Mouse (Mus musculus) skeletal muscle tissue, adult 2 months (tissue): ENCODE results near the gene Kansl1l.

Experiments
- DNase-seq: peaks from one replicate; pipeline ENCODE4 v3.0.0-alpha.2; 2012; ENCODE audit warnings: low read depth, low spot score

Kansl1l gene

DNA sequence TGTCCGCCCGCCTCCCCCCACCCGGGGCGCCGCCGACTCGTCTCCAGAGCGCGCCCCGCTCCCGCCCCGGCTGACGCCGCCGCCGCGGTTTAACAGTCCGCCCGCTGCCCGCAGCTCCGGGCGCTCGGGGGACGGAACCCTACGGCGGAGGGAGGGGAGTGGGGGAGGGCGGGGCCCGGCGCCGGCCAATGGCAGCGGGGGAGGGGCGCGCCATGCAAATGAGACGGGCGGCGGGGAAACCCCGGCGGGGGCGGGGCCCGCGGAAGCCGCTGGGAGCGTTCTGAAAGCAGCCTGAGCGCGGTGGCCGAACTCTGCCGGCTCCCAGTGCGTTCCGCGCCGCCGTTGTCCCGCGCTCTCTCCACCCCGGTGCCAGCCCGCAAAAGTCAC lies at the start of gene Kansl1l:
Kansl1l (minus strand) TSS at position 110 of the 387 bp plus-strand sequence.
- peak; percentile 89 for DNase-seq

DNA sequence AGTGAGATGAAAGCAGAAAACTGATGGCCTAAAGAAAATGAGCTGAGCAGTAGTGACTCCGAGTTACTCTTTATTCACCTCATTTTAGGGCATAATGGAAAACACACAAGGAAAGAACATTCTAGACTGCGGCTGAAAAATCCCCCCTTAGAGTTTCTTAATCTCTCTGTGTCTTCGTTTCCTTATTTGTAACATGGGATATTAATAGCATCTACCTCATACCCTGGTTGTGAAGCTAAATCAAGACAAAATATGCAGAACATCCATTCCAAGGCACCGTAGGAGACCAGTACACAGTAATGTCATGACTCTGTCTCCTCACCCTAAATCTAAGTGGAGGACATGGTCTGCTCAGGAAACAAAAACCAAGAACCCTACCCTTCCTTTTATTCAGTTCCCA lies 48.3 kb upstream of the Kansl1l start:
- no peak for DNase-seq

GRCm38 (mm10) chr1:66863741-66864495 lies 46.6 kb upstream of the Kansl1l start:
- DNase-seq, result no peak

DNA sequence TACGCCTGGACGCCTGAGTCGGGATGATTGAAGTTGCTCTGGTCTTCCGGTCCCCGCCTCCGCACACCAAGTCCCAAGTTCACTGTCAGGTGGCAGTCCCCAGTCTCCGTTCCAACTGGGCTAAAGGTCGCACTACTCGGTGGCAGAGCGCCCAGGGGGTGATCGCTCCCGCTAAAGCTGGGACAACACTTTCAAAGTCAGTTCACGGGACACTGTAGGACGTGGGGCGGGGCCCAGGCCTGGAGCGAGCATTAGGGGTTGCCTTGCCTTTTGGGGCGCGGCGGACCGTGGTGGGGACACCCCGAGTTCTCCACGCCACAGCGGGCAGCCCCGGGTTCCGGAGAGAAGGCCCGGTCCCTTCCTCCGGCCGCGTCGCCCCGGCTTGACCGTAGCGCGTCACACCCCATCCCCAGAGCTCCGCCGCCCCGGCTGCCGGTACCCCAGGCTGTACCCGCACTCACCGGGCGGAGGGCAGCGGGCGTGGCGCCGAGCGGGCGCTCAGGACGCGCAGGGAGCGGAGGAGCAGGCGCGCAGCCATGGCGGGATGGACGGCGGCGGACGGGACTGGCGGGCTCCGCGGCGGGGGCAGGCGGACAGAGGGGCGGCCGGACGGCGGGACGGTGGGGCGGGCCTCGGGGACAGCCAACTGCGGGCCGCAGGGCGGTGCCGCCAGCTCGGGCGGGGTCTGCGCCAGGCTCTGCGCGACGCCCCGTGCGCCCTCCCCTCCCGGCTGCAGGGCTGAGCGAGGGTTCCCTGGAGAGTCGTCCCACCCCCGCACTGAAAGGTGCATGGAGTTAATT lies 45.5 kb upstream of the Kansl1l start, which contains the start of gene Acadl:
Acadl (minus strand) TSS at position 566 of the 800 bp plus-strand sequence.
- peak; percentile 89 for DNase-seq

- no peak for DNase-seq
Observed at GRCm38 (mm10) chr1:66861764-66862672, 44.7 kb upstream of the Kansl1l start.

DNA sequence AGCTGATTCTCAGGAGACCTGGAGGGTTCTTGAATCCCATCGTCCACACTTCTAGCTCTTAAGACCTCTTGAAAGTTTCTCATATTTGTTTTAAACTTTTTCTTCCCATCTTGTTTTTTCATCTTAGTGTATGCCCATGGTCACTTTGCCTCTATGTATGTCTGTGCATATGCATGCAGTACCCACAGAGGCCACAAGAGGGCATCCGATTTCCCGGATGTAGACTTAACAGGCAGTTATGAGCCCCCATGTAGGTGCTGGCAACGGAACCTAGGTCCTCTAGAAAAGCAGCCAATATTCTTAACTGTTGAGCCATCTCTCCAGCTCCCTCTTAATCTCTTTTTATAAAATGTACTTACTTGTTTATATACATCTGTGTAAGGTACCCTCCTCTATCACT lies 30.1 kb upstream of the Kansl1l start:
- no peak for DNase-seq

GRCm38 (mm10) chr1:66845690-66846318 lies 28.4 kb upstream of the Kansl1l start:
- DNase-seq, result no peak

- no peak for DNase-seq
Observed at GRCm38 (mm10) chr1:66841938-66842337, 24.6 kb upstream of the Kansl1l start.

- no peak for DNase-seq
Observed at GRCm38 (mm10) chr1:66841510-66841909, 24.1 kb upstream of the Kansl1l start.

DNA sequence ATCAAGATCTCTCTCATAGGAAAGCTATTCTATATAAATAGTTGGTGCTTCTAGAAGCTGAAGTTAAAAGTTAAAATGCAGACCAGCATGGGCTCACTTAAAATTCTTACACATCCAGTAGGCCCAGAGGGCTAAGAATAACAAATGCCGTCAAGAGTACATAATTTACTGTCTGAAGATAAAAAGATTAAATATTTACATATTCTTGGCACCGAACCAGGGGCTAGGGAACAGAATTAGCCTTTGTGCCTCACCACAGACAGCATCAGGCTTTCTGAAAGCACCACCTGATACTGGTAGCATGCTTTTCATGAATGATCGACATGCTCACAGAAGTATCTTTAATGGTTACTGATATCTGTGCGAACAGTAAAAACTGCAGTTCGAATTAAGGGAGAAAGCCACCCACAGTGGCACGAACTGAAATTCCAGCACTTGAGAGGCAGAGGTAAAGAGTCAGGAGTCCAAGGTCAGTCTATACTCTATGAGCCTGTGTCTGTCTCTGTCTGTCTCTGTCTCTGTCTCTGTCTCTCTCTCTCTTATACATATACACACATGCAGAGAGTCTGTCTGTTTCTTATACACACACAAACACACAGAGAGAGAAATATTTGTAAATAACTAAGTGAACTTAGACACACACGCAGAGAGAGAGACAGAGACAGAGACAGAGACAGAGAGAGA lies 22.5 kb upstream of the Kansl1l start:
- no peak for DNase-seq

DNA sequence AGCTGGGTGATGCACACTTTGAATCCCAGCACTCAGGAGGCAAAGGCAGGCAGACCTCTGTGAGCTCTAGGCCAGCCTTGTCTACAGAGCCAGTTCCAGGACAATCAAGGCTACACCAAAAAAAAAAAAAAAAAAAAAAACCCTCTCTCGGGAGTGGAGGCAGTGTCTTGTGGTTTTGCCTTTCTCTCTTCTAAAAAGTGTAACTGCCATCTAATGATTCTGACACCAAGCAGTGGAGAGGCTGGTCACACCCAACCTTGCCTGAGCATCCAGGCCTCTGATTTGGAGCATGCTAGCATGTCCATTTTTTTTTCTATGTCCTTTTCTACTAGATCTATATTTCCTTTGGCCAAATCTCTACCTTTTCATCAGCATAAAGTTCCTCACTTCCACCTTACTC lies 21.8 kb upstream of the Kansl1l start:
- DNase-seq, result no peak

- DNase-seq, result peak; percentile 32
Observed at GRCm38 (mm10) chr1:66838184-66839042, 21.1 kb upstream of the Kansl1l start.

DNA sequence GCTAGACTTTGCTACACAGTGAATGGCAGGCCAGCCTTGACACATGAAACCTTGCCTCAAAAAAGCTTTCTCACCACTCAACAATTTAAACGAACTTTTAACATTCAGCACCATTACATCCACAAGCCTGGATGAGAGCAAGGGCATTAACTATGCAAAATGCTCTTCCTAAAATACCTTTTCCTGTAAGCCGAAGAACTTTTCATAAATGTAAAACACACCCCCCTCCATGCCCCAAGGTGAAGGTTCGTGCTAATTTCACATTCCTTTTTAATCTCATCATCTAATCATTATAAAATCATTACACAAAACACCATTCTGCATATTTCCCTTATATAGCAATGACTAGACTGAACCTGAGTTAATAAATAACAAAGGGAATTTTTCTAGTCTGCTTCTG lies 19.8 kb upstream of the Kansl1l start:
- no peak for DNase-seq

GRCm38 (mm10) chr1:66832636-66833165 lies 15.3 kb upstream of the Kansl1l start:
- no peak for DNase-seq

GRCm38 (mm10) chr1:66831824-66832600 lies 14.7 kb upstream of the Kansl1l start:
- no peak for DNase-seq

DNA sequence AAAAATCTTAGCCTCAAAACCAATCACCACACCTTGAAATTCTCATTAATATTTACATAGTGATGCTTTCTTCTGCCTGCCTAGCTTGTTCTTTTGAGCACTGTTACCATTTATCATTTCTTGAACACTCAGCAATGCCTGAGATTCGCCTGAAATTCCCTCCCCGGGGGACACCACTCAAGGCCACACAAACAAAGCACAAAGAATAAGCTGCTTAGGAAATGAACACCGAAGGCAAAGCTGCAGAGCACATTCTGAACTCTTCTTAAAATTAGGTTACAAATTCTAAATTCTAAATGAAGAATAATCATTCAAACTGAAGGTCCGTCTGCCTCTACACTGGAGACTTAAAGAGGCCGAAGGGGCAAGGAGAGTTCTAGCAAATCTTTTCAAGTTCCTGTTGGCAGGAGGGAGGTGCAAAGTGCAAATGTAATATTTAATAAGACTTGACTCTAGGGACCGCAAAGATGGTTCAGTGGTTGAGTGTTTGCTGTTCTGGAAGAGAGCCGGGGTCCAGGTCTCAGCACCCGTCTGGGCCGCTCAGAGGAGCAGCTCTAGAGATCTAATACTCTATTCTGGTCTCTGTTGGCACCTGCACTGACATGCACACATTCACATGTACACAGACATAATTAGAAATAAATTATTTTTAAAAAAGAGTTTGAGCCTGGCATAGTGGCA lies 12.2 kb upstream of the Kansl1l start:
- DNase-seq, result no peak

DNA sequence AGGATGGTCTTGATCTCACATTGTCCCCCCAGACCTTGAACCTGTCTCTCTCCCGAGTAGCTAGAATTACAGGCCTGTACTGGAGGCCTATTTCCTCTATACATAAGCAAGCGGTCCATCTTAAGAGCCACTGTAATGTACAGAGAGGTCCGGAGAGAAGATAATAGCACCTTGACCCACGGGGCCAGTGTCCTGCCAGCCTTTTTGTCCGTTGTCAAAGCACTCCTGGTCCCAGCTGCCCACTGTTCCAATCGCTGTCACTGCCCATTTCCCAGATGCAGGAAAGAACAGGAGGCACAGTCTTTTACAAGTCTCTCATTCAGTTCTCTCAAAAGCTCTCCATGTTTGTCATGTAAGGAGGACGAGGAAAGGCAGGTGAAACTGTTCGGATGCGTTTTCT lies 4.6 kb upstream of the Kansl1l start:
- no peak for DNase-seq

DNA sequence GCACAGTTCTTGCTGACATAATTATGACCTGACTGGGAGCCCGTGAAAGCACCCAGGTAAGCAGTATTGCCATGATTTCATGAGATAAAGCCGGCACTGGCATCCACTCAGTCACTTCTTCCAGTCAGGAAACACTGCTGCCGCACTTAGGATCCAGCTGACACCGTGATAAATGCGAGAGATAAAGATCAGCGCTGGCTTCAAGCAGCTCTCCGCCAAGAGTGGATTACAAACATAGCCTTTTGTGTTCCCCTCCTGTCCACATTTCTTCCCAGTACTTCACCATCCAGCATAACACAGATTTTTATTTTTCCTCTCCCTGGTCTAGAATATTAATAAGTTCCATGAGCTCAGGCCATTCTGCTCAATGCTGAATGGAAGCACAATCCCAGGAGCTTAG lies 2.9 kb upstream of the Kansl1l start:
- DNase-seq, result no peak
